Mouse (Mus musculus) midbrain, embryonic 11.5 days (tissue): ENCODE data around the gene Cfl2. TPM values are rescaled to one million over a fixed set of nuclear protein-coding genes. Genes with fewer than 3 reads are reported as not detected.
A peak's percentile ranks its signal among the peaks of the same experiment; 100 is the strongest.

ENCODE experiments used
- ATAC-seq: fragments of 200-750 bp; cut with Nextera tagmentation; 2 replicates; pipeline ENCODE4 v1.8.0; 2017; ENCODE audit warnings: moderate TSS enrichment, moderate library complexity; ENCODE audit not compliant: low FRiP score
- DNase-seq: peaks from one replicate; pipeline ENCODE4 v3.0.0; 2015; ENCODE audit warnings: low spot score; ENCODE audit errors: missing footprints
- H3K27ac ChIP-seq: fragments of 300-500 bp; sonication (generic); 2 replicates; pipeline ENCODE4 v1.5.1; 2014; ENCODE audit warnings: low read depth, low read length
- H3K27me3 ChIP-seq: fragments of 300-500 bp; sonication (generic); 2 replicates; pipeline ENCODE4 v1.6.1; 2014; ENCODE audit warnings: mild to moderate bottlenecking, low read length, moderate library complexity, mixed read lengths; ENCODE audit not compliant: control insufficient read depth, insufficient read depth
- H3K36me3 ChIP-seq: fragments of 300-500 bp; sonication (generic); 2 replicates; pipeline ENCODE4 v1.6.1; 2014; ENCODE audit warnings: mild to moderate bottlenecking, low read length, moderate library complexity, mixed read lengths; ENCODE audit not compliant: control insufficient read depth, insufficient read depth
- H3K4me1 ChIP-seq: fragments of 300-500 bp; sonication (generic); 2 replicates; pipeline ENCODE4 v1.6.1; 2014; ENCODE audit warnings: low read length; ENCODE audit not compliant: control insufficient read depth, insufficient read depth
- H3K4me2 ChIP-seq: fragments of 300-500 bp; sonication (generic); 2 replicates; pipeline ENCODE4 v1.6.1; 2014; ENCODE audit warnings: mild to moderate bottlenecking, moderate library complexity
- H3K4me3 ChIP-seq: fragments of 300-500 bp; sonication (generic); 2 replicates; pipeline ENCODE4 v1.5.1; 2014; ENCODE audit warnings: low read depth, low read length
- H3K9ac ChIP-seq: fragments of 300-500 bp; sonication (generic); 2 replicates; pipeline ENCODE4 v1.6.1; 2014; ENCODE audit warnings: low read length
- H3K9me3 ChIP-seq: fragments of 300-500 bp; sonication (generic); 2 replicates; pipeline ENCODE4 v1.6.1; 2016; ENCODE audit warnings: low read length; ENCODE audit not compliant: control insufficient read depth
- WGBS: fragments of 180-500 bp; shearing (Covaris S2); extraction: QIAGEN DNeasy Blood & Tissue Kit; methylation state at CpG from one replicate; pipeline ENCODE4 v1.1.7; 2014; 5-methylcytosine and 5-hydroxymethylcytosine counted together
- polyA plus RNA-seq: library from polyadenylated mRNA; unstranded; fragments of >200 nt; fragmentation: Nextera tagmentation; extraction: Ambion mirVana; gene quantifications from 2 replicates; pipeline ENCODE4 v1.2.1, GENCODE M21; 2014

Gene Cfl2
- polyA plus RNA-seq, 1 experiment from 2014 or later, result 278 TPM

- H3K9me3 ChIP-seq, result no peaks in the 10 kb centered on the region
- no peaks in the 10 kb centered on the region for H3K27me3 ChIP-seq
- H3K4me3 ChIP-seq, result no peak overlapping the region
- no peak overlapping the region for H3K27ac ChIP-seq
- no peaks in the 10 kb centered on the region for H3K4me1 ChIP-seq
- H3K36me3 ChIP-seq, result no peaks in the 10 kb centered on the region
- no peak overlapping the region for H3K4me2 ChIP-seq
- DNase-seq (peak; percentile 62), ATAC-seq (no peak)
- 84% methylated on average over 6 of the region's 6 CpGs for WGBS
- H3K9ac ChIP-seq, result no peak overlapping the region
Observed at GRCm38 (mm10) chr12:54874711-54875110, 12.0 kb upstream of the Cfl2 start.

- H3K27ac ChIP-seq, result peak overlapping the region; percentile 98
- H3K4me2 ChIP-seq, result peak overlapping the region; percentile 69
- peaks cover 3% of the 10 kb centered on the region for H3K36me3 ChIP-seq
- DNase-seq, result peak; percentile 97
- peak overlapping the region; percentile 90 for H3K9ac ChIP-seq
- no peak; the same call in 1 of the 2 replicates for ATAC-seq
- under 1% methylated on average over 36 of the region's 36 CpGs for WGBS
- H3K4me3 ChIP-seq, result peak overlapping the region; percentile 89
- H3K9me3 ChIP-seq, result no peaks in the 10 kb centered on the region; the same call in 1 of the 2 replicates
- H3K4me1 ChIP-seq, result peaks cover 11% of the 10 kb centered on the region
- H3K27me3 ChIP-seq, result no peaks in the 10 kb centered on the region
Observed at GRCm38 (mm10) chr12:54861991-54862605, 579 bp downstream of the Cfl2 start.

GRCm38 (mm10) chr12:54859531-54859930, 3.1 kb downstream of the Cfl2 start:
- H3K9ac ChIP-seq, result no peak overlapping the region
- H3K4me2 ChIP-seq, result no peak overlapping the region
- H3K27me3 ChIP-seq, result no peaks in the 10 kb centered on the region
- ATAC-seq, result no peak
- no peaks in the 10 kb centered on the region for H3K9me3 ChIP-seq
- peaks cover 11% of the 10 kb centered on the region for H3K4me1 ChIP-seq
- WGBS, result 92% methylated on average over 6 of the region's 6 CpGs
- DNase-seq, result no peak
- peaks cover 3% of the 10 kb centered on the region for H3K36me3 ChIP-seq
- no peak overlapping the region for H3K27ac ChIP-seq
- H3K4me3 ChIP-seq, result no peak overlapping the region

GRCm38 (mm10) chr12:54850551-54850950, 12.1 kb downstream of the Cfl2 start:
- Histone ChIP-seq H3K9ac (no peak overlapping the region), H3K27me3 (no peaks in the 10 kb centered on the region), H3K4me2 (no peak overlapping the region), H3K27ac (no peak overlapping the region), H3K9me3 (no peaks in the 10 kb centered on the region), H3K4me3 (no peak overlapping the region), H3K36me3 (no peaks in the 10 kb centered on the region), H3K4me1 (no peaks in the 10 kb centered on the region)
- DNase-seq (no peak), ATAC-seq (no peak)
- 83% methylated on average over 2 of the region's 2 CpGs for WGBS

GRCm38 (mm10) chr12:54844415-54844814, 18.3 kb downstream of the Cfl2 start:
- no peak overlapping the region for H3K4me2 ChIP-seq
- no peaks in the 10 kb centered on the region for H3K27me3 ChIP-seq
- H3K9me3 ChIP-seq, result no peaks in the 10 kb centered on the region
- no peaks in the 10 kb centered on the region for H3K36me3 ChIP-seq
- ATAC-seq, result no peak
- H3K4me3 ChIP-seq, result no peak overlapping the region
- H3K9ac ChIP-seq, result no peak overlapping the region
- no peak for DNase-seq
- no peaks in the 10 kb centered on the region for H3K4me1 ChIP-seq
- H3K27ac ChIP-seq, result no peak overlapping the region

- no peak overlapping the region for H3K4me2 ChIP-seq
- H3K9ac ChIP-seq, result no peak overlapping the region
- H3K27ac ChIP-seq, result no peak overlapping the region
- H3K36me3 ChIP-seq, result no peaks in the 10 kb centered on the region
- ATAC-seq, result no peak
- no peaks in the 10 kb centered on the region for H3K4me1 ChIP-seq
- no peak overlapping the region for H3K4me3 ChIP-seq
- H3K27me3 ChIP-seq, result no peaks in the 10 kb centered on the region
- DNase-seq, result peak; percentile 65
- WGBS, result 86% methylated on average over 1 of the region's 1 CpGs
- no peaks in the 10 kb centered on the region for H3K9me3 ChIP-seq
Observed at GRCm38 (mm10) chr12:54841576-54841975, 21.1 kb downstream of the Cfl2 start.

- 83% methylated on average over 2 of the region's 2 CpGs for WGBS
- Histone ChIP-seq H3K27me3 (no peaks in the 10 kb centered on the region), H3K9me3 (no peaks in the 10 kb centered on the region), H3K4me3 (no peak overlapping the region), H3K27ac (no peak overlapping the region), H3K9ac (no peak overlapping the region), H3K4me1 (peaks cover 6% of the 10 kb centered on the region; the same call in 1 of the 2 replicates), H3K4me2 (no peak overlapping the region), H3K36me3 (no peaks in the 10 kb centered on the region)
- ATAC-seq (no peak), DNase-seq (peak; percentile 19)
Observed at GRCm38 (mm10) chr12:54839815-54840214, 22.9 kb downstream of the Cfl2 start.

GRCm38 (mm10) chr12:54838931-54839330, 23.7 kb downstream of the Cfl2 start:
- H3K9me3 ChIP-seq, result no peaks in the 10 kb centered on the region
- no peak overlapping the region for H3K9ac ChIP-seq
- DNase-seq (peak; percentile 61), ATAC-seq (no peak)
- H3K36me3 ChIP-seq, result no peaks in the 10 kb centered on the region
- no peak overlapping the region for H3K27ac ChIP-seq
- no peak overlapping the region for H3K4me3 ChIP-seq
- no peak overlapping the region for H3K4me2 ChIP-seq
- peaks cover 7% of the 10 kb centered on the region; the same call in 1 of the 2 replicates for H3K4me1 ChIP-seq
- H3K27me3 ChIP-seq, result no peaks in the 10 kb centered on the region

GRCm38 (mm10) chr12:54835608-54836570, 26.8 kb downstream of the Cfl2 start:
- H3K4me2 ChIP-seq, result no peak overlapping the region
- no peak overlapping the region for H3K9ac ChIP-seq
- H3K27me3 ChIP-seq, result no peaks in the 10 kb centered on the region
- ATAC-seq (no peak), DNase-seq (peak; percentile 75)
- 75% methylated on average over 17 of the region's 18 CpGs for WGBS
- H3K9me3 ChIP-seq, result no peaks in the 10 kb centered on the region
- H3K27ac ChIP-seq, result no peak overlapping the region
- H3K36me3 ChIP-seq, result no peaks in the 10 kb centered on the region
- H3K4me3 ChIP-seq, result no peak overlapping the region
- peaks cover 7% of the 10 kb centered on the region; the same call in 1 of the 2 replicates for H3K4me1 ChIP-seq
